Mouse (Mus musculus) bone marrow macrophage, adult 2 months (primary cell): ENCODE results near the gene Gm47289. TPM values are rescaled to one million over a fixed set of nuclear protein-coding genes. Genes with fewer than 3 reads are reported as not detected.

Experiments
- H3K27ac ChIP-seq: 2 replicates; pipeline ENCODE4 v1.5.1; 2012; ENCODE audit warnings: low read depth, low read length; ENCODE audit not compliant: insufficient read depth
- H3K4me1 ChIP-seq: 2 replicates; pipeline ENCODE4 v1.6.1; 2012; ENCODE audit warnings: low read length; ENCODE audit not compliant: control insufficient read depth, insufficient read depth
- H3K4me3 ChIP-seq: 2 replicates; pipeline ENCODE4 v1.5.1; 2012; ENCODE audit warnings: mild to moderate bottlenecking, low read length, moderate library complexity; ENCODE audit not compliant: insufficient read depth
- CTCF ChIP-seq: IDR thresholded peaks from 2 replicates; pipeline ENCODE4 v1.5.1; 2012; ENCODE audit warnings: low read depth, mild to moderate bottlenecking, low read length, moderate library complexity
- POLR2A ChIP-seq: IDR thresholded peaks from 2 replicates; pipeline ENCODE4 v1.6.1; 2012; ENCODE audit warnings: mild to moderate bottlenecking, low read depth, low read length, borderline replicate concordance
- polyA plus RNA-seq: library from polyadenylated mRNA; stranded (reverse); fragments of >200 nt; gene quantifications from 2 replicates; pipeline ENCODE4 v1.2.4, GENCODE M21; 2012; ENCODE audit not compliant: missing spikeins, insufficient read depth, insufficient read length

The Gm47289 gene
- polyA plus RNA-seq, 1 experiment: not detected

- Histone ChIP-seq H3K4me3 (no peak overlapping the region), H3K4me1 (no peaks in the 10 kb centered on the region), H3K27ac (no peak overlapping the region)
- TF ChIP-seq CTCF (no peak), POLR2A (no peak)
Observed at GRCm38 (mm10) chr9:119201653-119202052, 42.7 kb downstream of the Gm47289 start.

- H3K4me3 ChIP-seq: no peak overlapping the region
- H3K27ac ChIP-seq: no peak overlapping the region
- no peak for TF ChIP-seq POLR2A
- no peak for TF ChIP-seq CTCF
- no peaks in the 10 kb centered on the region for H3K4me1 ChIP-seq
Observed at GRCm38 (mm10) chr9:119203617-119204016, 44.7 kb downstream of the Gm47289 start.

GRCm38 (mm10) chr9:119205756-119206155, 46.8 kb downstream of the Gm47289 start:
- Histone ChIP-seq H3K27ac (no peak overlapping the region), H3K4me3 (no peak overlapping the region), H3K4me1 (no peaks in the 10 kb centered on the region)
- TF ChIP-seq CTCF: no peak
- TF ChIP-seq POLR2A: no peak

- Histone ChIP-seq H3K4me3 (no peak overlapping the region), H3K4me1 (no peaks in the 10 kb centered on the region), H3K27ac (no peak overlapping the region)
- no peak for TF ChIP-seq CTCF
- TF ChIP-seq POLR2A: no peak
Observed at GRCm38 (mm10) chr9:119206666-119207065, 47.7 kb downstream of the Gm47289 start.

GRCm38 (mm10) chr9:119207113-119207512, 48.2 kb downstream of the Gm47289 start:
- TF ChIP-seq CTCF: no peak
- no peak for TF ChIP-seq POLR2A
- no peak overlapping the region for H3K4me3 ChIP-seq

GRCm38 (mm10) chr9:119208998-119209397, 50.0 kb downstream of the Gm47289 start, which contains the start of gene Slc22a13:
TSS of gene Slc22a13 (minus strand) at chr9:119209098.
- H3K27ac ChIP-seq: no peak within 1 kb of the TSS
- no peak within 1 kb of the TSS for H3K4me3 ChIP-seq
- TF ChIP-seq POLR2A: no peak
- no peak for TF ChIP-seq CTCF
- no peaks in the 10 kb centered on the region for H3K4me1 ChIP-seq

More at GRCm38 (mm10) chr9:119207113-119207512, 48.2 kb downstream of the Gm47289 start:
- no peaks in the 10 kb centered on the region for H3K4me1 ChIP-seq
- no peak overlapping the region for H3K27ac ChIP-seq

Other genes with a start within 250 kb of the Gm47289 start
- gene Ctdspl, start 232.7 kb upstream of the Gm47289 start, polyA plus RNA-seq: 4.9 and 5.5 TPM in 2 replicates
- gene Vill, start 106.4 kb upstream of the Gm47289 start, polyA plus RNA-seq: 40.4 and 43.1 TPM in 2 replicates
- gene Plcd1, start 65.7 kb upstream of the Gm47289 start, polyA plus RNA-seq: 1.7 and 1.8 TPM in 2 replicates
- not detected in 2 replicates for gene Dlec1, start 56.7 kb upstream of the Gm47289 start, polyA plus RNA-seq
- gene Acaa1b, start 2.1 kb upstream of the Gm47289 start, polyA plus RNA-seq: not detected in 2 replicates
- gene Slc22a13, start 49.9 kb downstream of the Gm47289 start, polyA plus RNA-seq: not detected in 2 replicates
- 27.8 and 29.2 TPM in 2 replicates for gene Oxsr1, start 163.3 kb downstream of the Gm47289 start, polyA plus RNA-seq
- gene Acaa1a, start 180.5 kb downstream of the Gm47289 start, polyA plus RNA-seq: 99.1 and 103 TPM in 2 replicates
- 83.8 and 93.5 TPM in 2 replicates for gene Myd88, start 182.2 kb downstream of the Gm47289 start, polyA plus RNA-seq
- 5.5 and 6.1 TPM in 2 replicates for gene Xylb, start 198.2 kb downstream of the Gm47289 start, polyA plus RNA-seq
- gene Slc22a14, start 206.4 kb downstream of the Gm47289 start, polyA plus RNA-seq: not detected in 2 replicates
- 5.1 and 5.8 TPM in 2 replicates for gene Acvr2b, start 243.0 kb downstream of the Gm47289 start, polyA plus RNA-seq